Mouse (Mus musculus): ENCODE data around the gene Prrt2.

- TF ChIP-seq CTCF (IDR thresholded peaks at IDR 0.05; ENCODE audit: low read depth, low read length) (no peak), EP300 (IDR thresholded peaks at IDR 0.05; ENCODE audit: insufficient read depth, low read depth, low read length) (no peak)
These were observed 11.5 kb downstream of the Prrt2 start for GRCm38 (mm10) chr7:127009307-127010085.
